Mouse (Mus musculus): ENCODE results near the gene Gon7. TPM values are rescaled to one million over a fixed set of nuclear protein-coding genes. Genes with fewer than 3 reads are reported as not detected.

Gon7 gene
- polyA plus RNA-seq, 1 experiment from 2014 or later: 47.9 TPM

- Histone ChIP-seq H3K4me3 (no peak overlapping the region), H3K36me3 (replicated peaks) (peaks cover 59% of the 10 kb centered on the region), H3K27ac (no peak overlapping the region), H3K27me3 (ENCODE audit: poor library complexity, severe bottlenecking) (no peaks in the 10 kb centered on the region), H3K9me3 (no peaks in the 10 kb centered on the region), H3K4me1 (peaks cover 26% of the 10 kb centered on the region)
- WGBS: 91% methylated on average over 3 of the region's 3 CpGs
- no peak for DNase-seq (ENCODE audit: extremely low spot score, low spot score)
Measured at GRCm38 (mm10) chr12:102761668-102762067, 4.1 kb upstream of the Gon7 start.

- peak overlapping the region; percentile 94 for H3K27ac ChIP-seq
- WGBS: 5% methylated on average over 5 of the region's 5 CpGs
Measured at GRCm38 (mm10) chr12:102758936-102759335, 1.3 kb upstream of the Gon7 start.

GRCm38 (mm10) chr12:102758403-102758756, 777 bp upstream of the Gon7 start, which contains the start of gene Gm20604:
Gene Gm20604, minus strand, starts transcription at chr12:102758672.
- DNase-seq (ENCODE audit: extremely low spot score, low spot score): no peak
- peaks cover 57% of the 10 kb centered on the region for H3K36me3 ChIP-seq (replicated peaks)

More at GRCm38 (mm10) chr12:102758936-102759335, 1.3 kb upstream of the Gon7 start:
- Histone ChIP-seq H3K9me3 (no peaks in the 10 kb centered on the region), H3K27me3 (ENCODE audit: poor library complexity, severe bottlenecking) (no peaks in the 10 kb centered on the region), H3K4me1 (peaks cover 32% of the 10 kb centered on the region), H3K4me3 (peak overlapping the region; percentile 91), H3K36me3 (replicated peaks) (peaks cover 58% of the 10 kb centered on the region)
- DNase-seq (ENCODE audit: extremely low spot score, low spot score): no peak

GRCm38 (mm10) chr12:102757055-102757688, 431 bp downstream of the Gon7 start:
- Histone ChIP-seq H3K36me3 (replicated peaks) (peaks cover 55% of the 10 kb centered on the region), H3K27ac (peak overlapping the region; percentile 94), H3K27me3 (ENCODE audit: poor library complexity, severe bottlenecking) (no peaks in the 10 kb centered on the region), H3K4me3 (peak overlapping the region; percentile 91), H3K9me3 (no peaks in the 10 kb centered on the region), H3K4me1 (peaks cover 32% of the 10 kb centered on the region)
- DNase-seq (ENCODE audit: extremely low spot score, low spot score): no peak
- 2% methylated on average over 46 of the region's 46 CpGs for WGBS

More at GRCm38 (mm10) chr12:102758403-102758756, 777 bp upstream of the Gon7 start, which contains the start of gene Gm20604:
- peaks cover 32% of the 10 kb centered on the region for H3K4me1 ChIP-seq
- no peaks in the 10 kb centered on the region for H3K27me3 ChIP-seq (ENCODE audit: poor library complexity, severe bottlenecking)
- no peaks in the 10 kb centered on the region for H3K9me3 ChIP-seq
- under 1% methylated on average over 10 of the region's 10 CpGs for WGBS
- peak within 1 kb of the TSS; percentile 91 for H3K4me3 ChIP-seq
- peak within 1 kb of the TSS; percentile 94 for H3K27ac ChIP-seq

GRCm38 (mm10) chr12:102756304-102756703, 1.3 kb downstream of the Gon7 start:
- 90% methylated on average over 7 of the region's 7 CpGs for WGBS
- Histone ChIP-seq H3K36me3 (replicated peaks) (peaks cover 52% of the 10 kb centered on the region), H3K27ac (no peak overlapping the region), H3K9me3 (no peaks in the 10 kb centered on the region), H3K27me3 (ENCODE audit: poor library complexity, severe bottlenecking) (no peaks in the 10 kb centered on the region), H3K4me3 (peak overlapping the region; percentile 91), H3K4me1 (peaks cover 32% of the 10 kb centered on the region)
- no peak for DNase-seq (ENCODE audit: extremely low spot score, low spot score)

GRCm38 (mm10) chr12:102748256-102748655, 9.3 kb downstream of the Gon7 start:
- Histone ChIP-seq H3K4me1 (peaks cover 17% of the 10 kb centered on the region), H3K36me3 (replicated peaks) (peaks cover 57% of the 10 kb centered on the region), H3K4me3 (no peak overlapping the region), H3K27ac (no peak overlapping the region), H3K27me3 (ENCODE audit: poor library complexity, severe bottlenecking) (no peaks in the 10 kb centered on the region), H3K9me3 (no peaks in the 10 kb centered on the region)
- no peak for DNase-seq (ENCODE audit: extremely low spot score, low spot score)
- WGBS: 89% methylated on average over 3 of the region's 3 CpGs

- peak overlapping the region; percentile 91 for H3K4me3 ChIP-seq
- H3K27ac ChIP-seq: no peak overlapping the region
- H3K36me3 ChIP-seq (replicated peaks): peaks cover 56% of the 10 kb centered on the region
- DNase-seq (ENCODE audit: extremely low spot score, low spot score): no peak
- H3K9me3 ChIP-seq: no peaks in the 10 kb centered on the region
- no peaks in the 10 kb centered on the region for H3K27me3 ChIP-seq (ENCODE audit: poor library complexity, severe bottlenecking)
- WGBS: 71% methylated on average over 6 of the region's 6 CpGs
- H3K4me1 ChIP-seq: peaks cover 30% of the 10 kb centered on the region
Measured at GRCm38 (mm10) chr12:102744839-102745238, 12.8 kb downstream of the Gon7 start.

- WGBS: 2% methylated on average over 63 of the region's 63 CpGs
- peaks cover 49% of the 10 kb centered on the region for H3K36me3 ChIP-seq (replicated peaks)
- H3K4me3 ChIP-seq: peak within 1 kb of the TSS; percentile 91
- H3K4me1 ChIP-seq: peaks cover 30% of the 10 kb centered on the region
- DNase-seq (ENCODE audit: extremely low spot score, low spot score): peak; percentile 90
- no peaks in the 10 kb centered on the region for H3K9me3 ChIP-seq
- H3K27me3 ChIP-seq (ENCODE audit: poor library complexity, severe bottlenecking): no peaks in the 10 kb centered on the region
- peak within 1 kb of the TSS; percentile 95 for H3K27ac ChIP-seq
Measured at GRCm38 (mm10) chr12:102743589-102744574, 13.7 kb downstream of the Gon7 start, which contains the start of the genes Moap1 and Tmem251. Gene Moap1, minus strand, starts transcription at chr12:102743661. Gene Tmem251, plus strand, starts transcription at chr12:102743762.

GRCm38 (mm10) chr12:102743036-102743588, 14.5 kb downstream of the Gon7 start:
- Histone ChIP-seq H3K27ac (peak overlapping the region; percentile 95), H3K4me3 (peak overlapping the region; percentile 91), H3K36me3 (replicated peaks) (peaks cover 41% of the 10 kb centered on the region), H3K27me3 (ENCODE audit: poor library complexity, severe bottlenecking) (no peaks in the 10 kb centered on the region), H3K9me3 (no peaks in the 10 kb centered on the region), H3K4me1 (peaks cover 30% of the 10 kb centered on the region)
- WGBS: under 1% methylated on average over 33 of the region's 33 CpGs
- DNase-seq (ENCODE audit: extremely low spot score, low spot score): no peak

GRCm38 (mm10) chr12:102742056-102742455, 15.5 kb downstream of the Gon7 start:
- no peaks in the 10 kb centered on the region for H3K9me3 ChIP-seq
- no peak overlapping the region for H3K27ac ChIP-seq
- WGBS: 91% methylated on average over 7 of the region's 7 CpGs
- DNase-seq (ENCODE audit: extremely low spot score, low spot score): no peak
- peaks cover 30% of the 10 kb centered on the region for H3K4me1 ChIP-seq
- peaks cover 31% of the 10 kb centered on the region for H3K36me3 ChIP-seq (replicated peaks)
- H3K4me3 ChIP-seq: peak overlapping the region; percentile 91; the same call in 1 of the 2 replicates
- no peaks in the 10 kb centered on the region for H3K27me3 ChIP-seq (ENCODE audit: poor library complexity, severe bottlenecking)

- DNase-seq (ENCODE audit: extremely low spot score, low spot score): no peak
- no peak overlapping the region for H3K27ac ChIP-seq
- no peaks in the 10 kb centered on the region for H3K9me3 ChIP-seq
- H3K4me1 ChIP-seq: peaks cover 27% of the 10 kb centered on the region
- 64% methylated on average over 3 of the region's 3 CpGs for WGBS
- peaks cover 18% of the 10 kb centered on the region for H3K36me3 ChIP-seq (replicated peaks)
- no peak overlapping the region for H3K4me3 ChIP-seq
- no peaks in the 10 kb centered on the region for H3K27me3 ChIP-seq (ENCODE audit: poor library complexity, severe bottlenecking)
Measured at GRCm38 (mm10) chr12:102740285-102740684, 17.3 kb downstream of the Gon7 start.

GRCm38 (mm10) chr12:102739096-102739495, 18.5 kb downstream of the Gon7 start:
- Histone ChIP-seq H3K4me1 (peaks cover 17% of the 10 kb centered on the region), H3K4me3 (no peak overlapping the region), H3K9me3 (no peaks in the 10 kb centered on the region), H3K27ac (no peak overlapping the region), H3K36me3 (replicated peaks) (peaks cover 18% of the 10 kb centered on the region), H3K27me3 (ENCODE audit: poor library complexity, severe bottlenecking) (no peaks in the 10 kb centered on the region)
- no peak for DNase-seq (ENCODE audit: extremely low spot score, low spot score)
- WGBS: 84% methylated on average over 5 of the region's 5 CpGs

All from forebrain, embryonic 10.5 days (tissue).